8 mouse cellular contexts compared by ENCODE assay signal in genomic region chr10:80797186-80798149, GRCm38 (mm10). TPM values are rescaled to one million over a fixed set of nuclear protein-coding genes. Genes with fewer than 3 reads are reported as not detected.
DNase-seq lines count a peak whose midpoint lies in the region; ATAC-seq and TF ChIP-seq lines count a peak whose summit lies in the region.

No protein-coding gene starts in this region.

- peak overlapping the region; percentile 97 for H3K9ac ChIP-seq in intestine, postnatal 0 days (ENCODE audit: low read depth, low read length)
- H3K9ac ChIP-seq in midbrain, embryonic 14.5 days (replicated peaks; ENCODE audit: low read length): peak overlapping the region; percentile 91

- H3K27me3 ChIP-seq in erythroblast, embryonic 14.5 days (ENCODE audit: control insufficient read depth): no peaks in the 10 kb centered on the region
- H3K27me3 ChIP-seq in intestine, postnatal 0 days (replicated peaks; ENCODE audit: control insufficient read depth, insufficient read depth, low read length): no peaks in the 10 kb centered on the region
- no peaks in the 10 kb centered on the region for H3K27me3 ChIP-seq in midbrain, embryonic 14.5 days (ENCODE audit: control insufficient read depth, insufficient read depth, low read length)

- no peak for ATAC-seq in erythroblast, adult 5-6 weeks (replicated peaks; ENCODE audit: low FRiP score, poor library complexity, severe bottlenecking)
- no peak; the same call in 1 of the 2 replicates for ATAC-seq in intestine, postnatal 0 days
- ATAC-seq in midbrain, embryonic 14.5 days (ENCODE audit: low FRiP score, low TSS enrichment): peak; percentile 71

- peak overlapping the region; percentile 90 for H3K4me2 ChIP-seq in intestine, postnatal 0 days (replicated peaks; ENCODE audit: low read depth)
- H3K4me2 ChIP-seq in midbrain, embryonic 14.5 days (ENCODE audit: low read length): peak overlapping the region; percentile 82

- H3K4me3 ChIP-seq in erythroblast, embryonic 14.5 days (replicated peaks): peak overlapping the region; percentile 89
- H3K4me3 ChIP-seq in intestine, postnatal 0 days (ENCODE audit: low read depth, low read length): peak overlapping the region; percentile 81
- peak overlapping the region; percentile 88 for H3K4me3 ChIP-seq in midbrain, embryonic 14.5 days (replicated peaks; ENCODE audit: low read depth, low read length)

- no peak for TF ChIP-seq CTCF in intestine, postnatal 0 days (IDR thresholded peaks at IDR 0.05; ENCODE audit: low read depth)

- peak; percentile 34 to 39 for DNase-seq in thymus, postnatal 36 days
- no peak for DNase-seq in thymus, postnatal 0 days (ENCODE audit: low spot score)
- DNase-seq in midbrain, embryonic 14.5 days: no peak
- no peak for DNase-seq in adrenal gland, adult 2 months
- no peak for DNase-seq in cerebellum, postnatal 4 days (ENCODE audit: low spot score in 2 of 2)

- no peaks in the 10 kb centered on the region for H3K9me3 ChIP-seq in erythroblast, embryonic 14.5 days (ENCODE audit: control insufficient read depth, low read length)
- no peaks in the 10 kb centered on the region for H3K9me3 ChIP-seq in intestine, postnatal 0 days (ENCODE audit: control insufficient read depth)
- no peaks in the 10 kb centered on the region for H3K9me3 ChIP-seq in midbrain, embryonic 14.5 days (ENCODE audit: control insufficient read depth, low read length)

- H3K27ac ChIP-seq in intestine, postnatal 0 days (ENCODE audit: low read depth, low read length): peak overlapping the region; percentile 99
- peak overlapping the region; percentile 91 for H3K27ac ChIP-seq in midbrain, embryonic 14.5 days (replicated peaks; ENCODE audit: low read depth, low read length)

- peaks cover 79% of the 10 kb centered on the region for H3K36me3 ChIP-seq in erythroblast, embryonic 14.5 days (ENCODE audit: control insufficient read depth)
- H3K36me3 ChIP-seq in intestine, postnatal 0 days (ENCODE audit: control insufficient read depth, insufficient read depth): peaks cover 45% of the 10 kb centered on the region
- H3K36me3 ChIP-seq in midbrain, embryonic 14.5 days (ENCODE audit: control insufficient read depth, insufficient read depth, low read length): peaks cover 65% of the 10 kb centered on the region

- 3% methylated on average over 52 of the region's 59 CpGs for WGBS in intestine, postnatal 0 days
- WGBS in midbrain, embryonic 14.5 days: 3% methylated on average over 58 of the region's 59 CpGs

- peaks cover 58% of the 10 kb centered on the region for H3K4me1 ChIP-seq in erythroblast, embryonic 14.5 days (ENCODE audit: control insufficient read depth)
- H3K4me1 ChIP-seq in intestine, postnatal 0 days (replicated peaks; ENCODE audit: control insufficient read depth, insufficient read depth, low read length): no peaks in the 10 kb centered on the region
- peaks cover 22% of the 10 kb centered on the region for H3K4me1 ChIP-seq in midbrain, embryonic 14.5 days (ENCODE audit: control insufficient read depth, insufficient read depth, low read length)

RNA-seq across cellular contexts. Expression of gene Sf3a2, which starts 0.5 kb away (rescaled TPM):
- 68.4 and 69.3 TPM in 2 replicates for polyA plus RNA-seq in erythroblast, embryonic 14.5 days (2012)
- total RNA-seq in erythroblast, adult 5-6 weeks (2015; ENCODE audit: low replicate concordance): 19.6 and 26.5 TPM in 2 replicates
- 7.2 and 11.2 TPM in 2 replicates for total RNA-seq in erythroblast, adult 5-6 weeks (2017; ENCODE audit: low replicate concordance)
- 62.7 and 80.3 TPM in 2 replicates for polyA plus RNA-seq in thymus, postnatal 0 days (2015; fragmentation: Nextera tagmentation; extraction: Ambion mirVana)
- polyA plus RNA-seq in intestine, postnatal 0 days (2015; fragmentation: Nextera tagmentation; extraction: Ambion mirVana): 35.5 and 39.0 TPM in 2 replicates
- polyA plus RNA-seq in midbrain, embryonic 14.5 days (2014; fragmentation: Nextera tagmentation; extraction: Ambion mirVana): 57.2 and 75.1 TPM in 2 replicates
- total RNA-seq in adrenal gland, adult 2 months (2021): 10 to 100 TPM; 53.6 to 58.7 TPM
- 103 and 104 TPM in 2 replicates for polyA plus RNA-seq in adrenal gland, adult 2 months (2012; rRNA removed)

RNA-seq across cellular contexts. Expression of gene Plekhj1, which starts 1.0 kb away (rescaled TPM):
- 32.7 and 39.3 TPM in 2 replicates for polyA plus RNA-seq in erythroblast, embryonic 14.5 days (2012)
- total RNA-seq in erythroblast, adult 5-6 weeks (2015; ENCODE audit: low replicate concordance): 24.5 and 45.2 TPM in 2 replicates
- 8.2 and 13.9 TPM in 2 replicates for total RNA-seq in erythroblast, adult 5-6 weeks (2017; ENCODE audit: low replicate concordance)
- 137 and 140 TPM in 2 replicates for polyA plus RNA-seq in thymus, postnatal 0 days (2015; fragmentation: Nextera tagmentation; extraction: Ambion mirVana)
- polyA plus RNA-seq in intestine, postnatal 0 days (2015; fragmentation: Nextera tagmentation; extraction: Ambion mirVana): 60.9 and 61.8 TPM in 2 replicates
- 107 and 116 TPM in 2 replicates for polyA plus RNA-seq in midbrain, embryonic 14.5 days (2014; fragmentation: Nextera tagmentation; extraction: Ambion mirVana)
- 10 to 100 TPM; 72.2 to 83.6 TPM for total RNA-seq in adrenal gland, adult 2 months (2021)
- 81.1 and 102 TPM in 2 replicates for polyA plus RNA-seq in adrenal gland, adult 2 months (2012; rRNA removed)

RNA-seq across cellular contexts. Expression of gene Amh, which starts 7.6 kb away (rescaled TPM):
- polyA plus RNA-seq in erythroblast, embryonic 14.5 days (2012): 0.33 and 0.43 TPM in 2 replicates
- not detected in 2 replicates for total RNA-seq in erythroblast, adult 5-6 weeks (2015; ENCODE audit: low replicate concordance)
- total RNA-seq in erythroblast, adult 5-6 weeks (2017; ENCODE audit: low replicate concordance): not detected in 2 replicates
- 0.08 TPM in 2 replicates for polyA plus RNA-seq in thymus, postnatal 0 days (2015; fragmentation: Nextera tagmentation; extraction: Ambion mirVana)
- polyA plus RNA-seq in intestine, postnatal 0 days (2015; fragmentation: Nextera tagmentation; extraction: Ambion mirVana): not detected in 2 replicates
- 0.12 TPM in 1 of 2 replicates, not detected in the other for polyA plus RNA-seq in midbrain, embryonic 14.5 days (2014; fragmentation: Nextera tagmentation; extraction: Ambion mirVana)
- under 1 TPM; 0.73 to 0.95 TPM for total RNA-seq in adrenal gland, adult 2 months (2021)
- polyA plus RNA-seq in adrenal gland, adult 2 months (2012; rRNA removed): 1.7 and 2.1 TPM in 2 replicates

RNA-seq across cellular contexts. Expression of gene Jsrp1, which starts 15.8 kb away (rescaled TPM):
- not detected in 2 replicates for polyA plus RNA-seq in erythroblast, embryonic 14.5 days (2012)
- not detected in 2 replicates for total RNA-seq in erythroblast, adult 5-6 weeks (2015; ENCODE audit: low replicate concordance)
- not detected in 2 replicates for total RNA-seq in erythroblast, adult 5-6 weeks (2017; ENCODE audit: low replicate concordance)
- 0.15 and 0.29 TPM in 2 replicates for polyA plus RNA-seq in thymus, postnatal 0 days (2015; fragmentation: Nextera tagmentation; extraction: Ambion mirVana)
- 0.35 and 0.42 TPM in 2 replicates for polyA plus RNA-seq in intestine, postnatal 0 days (2015; fragmentation: Nextera tagmentation; extraction: Ambion mirVana)
- 0.23 and 0.30 TPM in 2 replicates for polyA plus RNA-seq in midbrain, embryonic 14.5 days (2014; fragmentation: Nextera tagmentation; extraction: Ambion mirVana)
- 10 to 100 TPM in 1 of 2 experiments, 1 to 10 TPM in 1; 2.3 to 18.5 TPM for total RNA-seq in adrenal gland, adult 2 months (2021)
- 4.2 and 4.9 TPM in 2 replicates for polyA plus RNA-seq in adrenal gland, adult 2 months (2012; rRNA removed)

RNA-seq across cellular contexts. Expression of gene Oaz1, which starts 29.0 kb away (rescaled TPM):
- polyA plus RNA-seq in erythroblast, embryonic 14.5 days (2012): 1,446 and 1,486 TPM in 2 replicates
- total RNA-seq in erythroblast, adult 5-6 weeks (2015; ENCODE audit: low replicate concordance): 1,067 and 1,159 TPM in 2 replicates
- total RNA-seq in erythroblast, adult 5-6 weeks (2017; ENCODE audit: low replicate concordance): 242 and 348 TPM in 2 replicates
- polyA plus RNA-seq in thymus, postnatal 0 days (2015; fragmentation: Nextera tagmentation; extraction: Ambion mirVana): 2,037 and 2,048 TPM in 2 replicates
- polyA plus RNA-seq in intestine, postnatal 0 days (2015; fragmentation: Nextera tagmentation; extraction: Ambion mirVana): 1,008 and 1,019 TPM in 2 replicates
- 1,218 and 1,334 TPM in 2 replicates for polyA plus RNA-seq in midbrain, embryonic 14.5 days (2014; fragmentation: Nextera tagmentation; extraction: Ambion mirVana)
- total RNA-seq in adrenal gland, adult 2 months (2021): 100 to 1,000 TPM; 780 to 923 TPM
- polyA plus RNA-seq in adrenal gland, adult 2 months (2012; rRNA removed): 1,168 and 1,414 TPM in 2 replicates

Comparison
In these comparisons a context has a peak if more than half of its experiments do, and no peak if none do; other contexts are left out.
1. DNase-seq: peak in thymus, postnatal 36 days (2 of 2); none in thymus, postnatal 0 days (single experiment), midbrain, embryonic 14.5 days (single experiment), adrenal gland, adult 2 months (single experiment) and cerebellum, postnatal 4 days (0 of 2).
2. Peak in every context shown above with its lines, with median percentiles within 50 percentile points of each other: H3K4me3 ChIP-seq.